Mouse (Mus musculus): ENCODE measurements around the gene Ess2. TPM values are rescaled to one million over a fixed set of nuclear protein-coding genes. Genes with fewer than 3 reads are reported as not detected.
"Not testable (repeated sequence)": the region's sequence is repeated elsewhere in the genome, so short reads cannot be mapped to it uniquely, and the experiment has no call there.

Ess2 gene
- total RNA-seq (2022): 10 to 100 TPM in 1 of 4 experiments, 1 to 10 TPM in 3; 8.0 to 10.1 (median 9.6) TPM

- peak; percentile 97 for DNase-seq (ENCODE audit: low spot score)
These were observed at the start of gene Ess2 for GRCm38 (mm10) chr16:17911052-17911595. Ess2 (minus strand) TSS chr16:17911348.

GRCm38 (mm10) chr16:17956052-17956638, 45.0 kb upstream of the Ess2 start:
- DNase-seq (ENCODE audit: low spot score): not testable (repeated sequence)

GRCm38 (mm10) chr16:17951618-17952017, 40.5 kb upstream of the Ess2 start:
- no peak for DNase-seq (ENCODE audit: low spot score)

GRCm38 (mm10) chr16:17950068-17950467, 38.9 kb upstream of the Ess2 start:
- no peak for DNase-seq (ENCODE audit: low spot score)

- DNase-seq (ENCODE audit: low spot score): no peak
These were observed 38.3 kb upstream of the Ess2 start for GRCm38 (mm10) chr16:17949421-17949877.

- DNase-seq (ENCODE audit: low spot score): no peak
These were observed 34.1 kb upstream of the Ess2 start for GRCm38 (mm10) chr16:17945081-17945831.

- DNase-seq (ENCODE audit: low spot score): no peak
These were observed 32.3 kb upstream of the Ess2 start for GRCm38 (mm10) chr16:17943466-17943865.

GRCm38 (mm10) chr16:17939255-17939751, 28.2 kb upstream of the Ess2 start:
- DNase-seq (ENCODE audit: low spot score): no peak

- DNase-seq (ENCODE audit: low spot score): peak; percentile 28
These were observed 27.7 kb upstream of the Ess2 start for GRCm38 (mm10) chr16:17938821-17939220.

- DNase-seq (ENCODE audit: low spot score): no peak
These were observed 27.0 kb upstream of the Ess2 start for GRCm38 (mm10) chr16:17938187-17938586.

- DNase-seq (ENCODE audit: low spot score): no peak
These were observed 25.6 kb upstream of the Ess2 start for GRCm38 (mm10) chr16:17936776-17937175.

GRCm38 (mm10) chr16:17934445-17934910, 23.3 kb upstream of the Ess2 start:
- DNase-seq (ENCODE audit: low spot score): no peak

- no peak for DNase-seq (ENCODE audit: low spot score)
These were observed 22.7 kb upstream of the Ess2 start for GRCm38 (mm10) chr16:17933594-17934444.

GRCm38 (mm10) chr16:17931906-17932460, 20.8 kb upstream of the Ess2 start:
- DNase-seq (ENCODE audit: low spot score): no peak

- DNase-seq (ENCODE audit: low spot score): no peak
These were observed 18.5 kb upstream of the Ess2 start for GRCm38 (mm10) chr16:17929631-17930030.

- DNase-seq (ENCODE audit: low spot score): no peak
These were observed 18.1 kb upstream of the Ess2 start for GRCm38 (mm10) chr16:17929211-17929610.

GRCm38 (mm10) chr16:17928627-17929104, 17.5 kb upstream of the Ess2 start:
- peak; percentile 65 for DNase-seq (ENCODE audit: low spot score)

- DNase-seq (ENCODE audit: low spot score): peak; percentile 46
These were observed 17.0 kb upstream of the Ess2 start, which contains the start of gene Slc25a1 for GRCm38 (mm10) chr16:17928087-17928580. Slc25a1 (minus strand) TSS chr16:17928219.

GRCm38 (mm10) chr16:17927351-17928082, 16.4 kb upstream of the Ess2 start:
- no peak for DNase-seq (ENCODE audit: low spot score)

- peak; percentile 21 for DNase-seq (ENCODE audit: low spot score)
These were observed 11.0 kb upstream of the Ess2 start for GRCm38 (mm10) chr16:17922163-17922538.
